Mouse (Mus musculus): ENCODE results near the gene Nol10.
A peak's percentile ranks its signal among the peaks of the same experiment; 100 is the strongest.

The Nol10 gene

DNA sequence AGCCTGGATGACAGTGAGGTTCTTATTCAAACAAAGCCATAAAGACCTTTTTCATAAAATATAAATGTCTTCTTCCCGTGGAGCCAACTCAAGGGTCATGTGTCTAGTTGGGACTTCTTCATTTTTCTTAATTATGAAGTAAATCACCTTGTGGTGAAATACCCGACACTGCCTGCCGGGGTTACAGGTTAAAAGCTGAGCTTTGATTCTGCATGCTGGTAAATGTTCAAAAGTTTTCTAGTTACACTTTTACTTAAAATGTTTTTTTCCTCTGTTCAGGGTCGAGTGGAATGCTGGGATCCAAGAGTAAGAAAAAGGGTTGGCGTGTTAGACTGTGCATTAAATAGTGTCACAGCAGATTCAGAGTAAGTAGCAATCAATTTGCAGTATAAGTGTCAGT lies 14.1 kb downstream of the Nol10 start:
- no peak for DNase-seq (ENCODE audit: low spot score in 2 of 2)

DNA sequence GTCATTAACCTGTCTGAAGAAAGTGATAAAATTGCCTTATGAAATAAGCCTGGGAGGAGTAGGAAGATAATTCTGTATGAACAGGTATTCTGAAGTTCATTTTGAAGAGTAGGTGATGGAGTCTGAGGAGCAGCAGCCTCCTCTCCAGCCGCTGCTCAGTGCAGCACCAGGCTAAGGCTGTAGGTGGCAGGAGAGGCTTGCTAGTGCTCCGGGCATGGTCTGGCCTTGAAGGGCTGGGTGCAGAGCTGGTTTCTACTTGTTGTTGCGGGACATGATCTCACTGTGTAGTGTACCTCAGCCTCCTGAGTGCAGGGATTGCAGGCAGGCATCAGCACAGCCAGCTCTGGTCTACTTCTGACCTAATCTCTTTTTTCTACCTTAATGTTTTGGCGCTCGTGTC lies 18.7 kb downstream of the Nol10 start:
- peak; percentile 41 to 50 for DNase-seq (ENCODE audit: low spot score in 2 of 2)

DNA sequence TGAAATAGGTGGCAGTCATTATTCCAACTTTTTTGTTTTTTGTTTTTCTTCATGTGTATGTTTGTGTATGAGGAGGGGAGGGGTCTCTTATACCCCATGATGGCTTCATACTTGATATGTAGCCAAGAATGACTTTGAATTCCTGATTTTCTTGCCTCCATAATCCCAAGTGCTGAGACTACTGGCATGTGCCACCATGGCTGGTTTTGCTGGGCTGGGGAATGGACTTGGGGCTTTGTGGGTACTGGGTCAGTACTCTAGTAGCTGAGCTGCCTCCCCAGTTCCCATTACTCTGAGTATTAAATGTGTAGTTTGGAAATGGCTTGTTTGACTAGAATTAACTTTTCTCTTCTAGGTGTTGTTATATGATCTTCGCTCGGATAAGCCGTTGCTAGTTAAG lies 20.9 kb downstream of the Nol10 start:
- no peak for DNase-seq (ENCODE audit: low spot score in 2 of 2)

DNA sequence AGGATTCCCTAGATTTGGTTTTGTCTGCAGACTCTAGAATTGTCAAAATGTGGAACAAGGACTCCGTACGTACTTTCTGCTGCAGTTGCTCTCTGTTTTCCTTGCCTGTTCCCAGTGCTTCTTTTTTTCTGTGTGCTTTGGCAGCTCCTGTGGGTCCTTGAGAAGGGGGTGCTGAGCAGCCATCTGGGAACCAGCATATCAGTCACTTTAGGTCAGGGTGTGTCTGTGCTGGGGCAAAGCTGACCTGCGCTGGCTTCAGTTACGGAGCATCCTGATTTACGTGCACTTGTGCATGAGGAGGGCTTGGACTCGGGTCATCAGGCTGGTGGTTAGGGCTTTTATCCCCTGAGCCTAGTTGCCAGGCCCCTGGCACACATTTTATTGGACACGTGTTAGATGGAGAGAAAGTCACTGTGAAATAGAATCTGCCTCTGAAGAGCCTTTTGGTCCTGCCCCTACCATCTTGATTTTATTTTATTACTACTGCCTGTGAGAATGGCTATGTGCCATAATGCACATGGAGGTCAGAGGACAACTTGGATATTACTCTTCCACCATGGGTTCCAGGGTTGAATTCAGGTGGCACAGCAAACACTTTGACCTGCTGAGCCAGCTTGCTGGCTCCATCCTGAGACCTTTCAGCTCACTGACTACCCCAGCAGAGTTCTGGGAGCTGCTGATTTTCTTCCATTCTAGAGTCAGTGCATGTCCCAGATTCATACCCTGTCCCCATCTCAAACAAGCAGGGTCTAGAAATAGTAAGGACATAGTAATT lies 21.5 kb downstream of the Nol10 start:
- no peak for DNase-seq (ENCODE audit: low spot score in 2 of 2)

DNA sequence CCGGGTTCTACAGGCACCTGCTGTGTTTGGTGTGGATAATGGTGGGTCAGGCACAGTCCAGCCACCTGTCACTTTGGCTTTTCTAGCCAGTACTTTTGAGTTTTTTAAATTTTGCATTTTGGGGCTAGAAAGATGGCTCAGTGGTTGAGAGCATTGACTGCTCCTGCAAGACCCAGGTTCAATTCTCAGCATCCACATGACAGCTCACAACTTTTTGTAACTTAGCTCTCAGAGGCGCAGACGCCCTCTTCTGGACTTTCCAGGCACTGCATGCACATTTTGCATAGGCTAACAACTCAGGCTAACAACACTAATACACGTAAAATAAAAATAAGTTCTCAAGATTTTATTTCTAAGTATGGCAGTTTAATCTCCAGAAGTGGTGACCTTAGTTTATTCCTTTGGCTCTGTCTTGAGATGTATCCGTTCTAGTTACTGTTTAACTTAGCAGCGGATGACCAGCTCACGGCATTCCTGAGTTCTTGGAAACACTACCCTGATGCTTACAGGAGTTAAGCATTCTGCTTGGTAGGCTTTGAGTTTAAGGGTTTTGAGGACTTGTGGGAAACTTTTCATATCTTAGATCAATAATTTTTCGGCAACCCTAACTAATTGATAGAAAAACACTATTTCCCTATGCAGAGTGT lies 23.5 kb downstream of the Nol10 start:
- no peak for DNase-seq (ENCODE audit: low spot score in 2 of 2)

DNA sequence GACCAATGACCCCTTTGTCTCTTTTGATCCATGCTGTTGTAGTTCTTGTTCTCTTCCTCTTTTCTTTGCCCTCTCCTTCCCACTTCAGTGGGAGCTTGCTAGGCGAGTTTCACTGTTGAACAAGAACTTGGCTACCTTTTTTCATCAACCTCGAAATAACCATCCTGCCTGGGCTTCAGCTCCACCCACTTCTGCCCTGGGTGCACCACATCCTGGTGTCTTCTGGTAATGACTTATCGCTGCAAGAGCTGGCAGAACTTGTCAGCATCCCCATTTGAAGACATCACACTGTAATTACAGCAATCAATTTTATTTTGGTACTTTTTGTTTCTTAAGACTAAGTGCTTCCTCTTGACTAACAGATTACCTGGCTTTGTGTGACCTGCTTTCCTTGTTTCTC lies 24.4 kb downstream of the Nol10 start:
- no peak for DNase-seq (ENCODE audit: low spot score in 2 of 2)

DNA sequence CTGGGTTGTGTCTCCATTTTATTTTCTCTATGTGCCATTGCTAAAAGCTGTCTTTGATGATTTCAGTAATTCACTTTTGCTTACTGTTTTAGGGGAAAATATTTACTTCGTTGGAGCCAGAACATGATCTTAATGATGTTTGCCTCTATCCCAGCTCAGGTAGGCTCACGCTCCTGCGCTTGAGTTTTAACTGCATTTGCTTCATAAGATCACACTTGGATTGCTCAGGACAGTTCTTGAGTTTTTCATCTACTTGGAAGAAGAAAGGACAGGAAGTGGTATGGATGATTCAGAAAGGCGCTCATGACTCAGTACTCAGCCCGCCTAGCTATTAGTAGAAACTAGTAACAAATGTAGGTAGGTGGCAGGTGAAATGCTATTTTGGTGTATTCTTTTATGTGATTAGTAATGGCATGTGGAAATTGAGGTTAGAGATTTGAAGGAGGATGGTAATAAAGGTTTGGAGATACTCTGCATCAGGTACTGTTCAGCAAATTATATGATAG lies 25.3 kb downstream of the Nol10 start:
- DNase-seq (ENCODE audit: low spot score in 2 of 2), result no peak

DNA sequence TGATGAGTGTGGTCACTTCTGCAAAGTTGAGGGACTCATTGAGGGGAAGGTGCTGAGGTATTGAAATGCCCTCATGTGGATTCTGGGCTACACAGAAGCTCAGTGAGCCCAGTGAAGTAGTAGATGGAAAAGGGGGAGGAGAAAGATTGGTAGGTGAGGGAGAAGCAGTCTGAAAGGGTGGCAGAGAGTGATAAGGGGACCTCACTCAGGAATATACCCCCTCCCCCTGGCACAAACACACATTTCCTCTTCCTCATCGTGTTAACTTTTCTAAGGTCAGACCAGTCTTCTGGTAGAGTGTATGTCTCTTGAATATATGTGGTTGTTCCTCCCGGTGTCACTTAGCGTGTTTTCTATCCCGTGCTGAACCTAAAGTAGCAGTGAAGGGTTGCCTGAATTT lies 27.0 kb downstream of the Nol10 start:
- DNase-seq (ENCODE audit: low spot score in 2 of 2), result no peak

DNA sequence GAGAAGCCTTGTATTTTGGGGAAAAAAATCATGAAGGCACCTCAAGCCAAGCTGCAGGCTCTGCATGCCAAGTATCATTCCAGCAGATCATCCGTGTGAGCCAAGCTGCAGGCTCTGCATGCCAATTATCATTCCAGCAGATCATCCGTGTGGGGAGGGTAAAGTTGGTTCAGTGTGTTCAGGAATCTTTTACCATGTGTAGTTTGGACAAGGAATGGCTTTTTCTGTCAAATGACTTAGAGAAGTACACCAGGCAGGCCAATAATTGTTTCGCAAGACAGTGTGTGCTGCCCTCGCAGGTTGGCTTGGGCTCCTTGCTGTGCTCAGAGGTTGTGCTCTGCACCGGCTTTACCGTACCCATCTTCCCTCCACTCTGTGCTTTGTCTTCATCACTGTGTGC lies 28.3 kb downstream of the Nol10 start:
- DNase-seq (ENCODE audit: low spot score in 2 of 2), result no peak

DNA sequence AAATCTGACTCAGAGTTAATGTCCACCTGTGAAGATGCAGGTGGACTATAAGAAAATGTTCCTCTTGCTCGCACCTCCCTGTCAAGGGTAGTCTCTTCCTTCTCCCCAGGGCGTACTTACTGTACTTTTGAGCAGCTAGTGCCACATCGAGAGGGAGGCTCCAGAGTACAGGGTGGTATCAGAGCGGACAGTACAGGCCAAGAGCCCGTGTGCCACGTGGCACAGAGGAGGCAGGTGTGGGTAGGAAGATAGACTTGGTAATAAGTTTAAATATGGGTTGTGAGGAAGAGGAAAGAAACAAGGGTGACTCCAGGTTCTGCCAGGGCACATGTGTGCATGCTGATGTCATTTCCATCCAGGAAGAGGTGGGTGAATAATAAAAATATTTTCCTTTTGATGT lies 32.7 kb downstream of the Nol10 start:
- DNase-seq (ENCODE audit: low spot score in 2 of 2), result no peak

DNA sequence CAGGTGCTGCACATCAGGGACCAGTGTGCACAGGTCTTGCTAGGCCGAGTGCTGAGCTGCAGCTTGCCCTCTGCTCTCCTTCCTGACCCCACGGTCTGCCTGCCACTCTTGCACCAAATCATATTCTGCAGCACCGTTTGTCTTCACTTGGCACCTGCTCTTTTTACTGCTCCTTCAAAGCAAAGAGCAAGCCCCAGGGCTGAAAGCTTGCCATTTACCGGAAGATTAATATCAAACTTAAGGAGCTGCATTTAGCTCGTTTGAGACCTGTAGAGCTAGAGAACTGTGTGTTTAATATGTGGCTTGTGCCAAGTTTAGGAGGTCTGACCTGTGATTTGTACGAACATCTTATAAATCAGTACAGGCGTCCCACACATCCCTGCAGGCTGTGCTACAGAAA lies 34.5 kb downstream of the Nol10 start:
- DNase-seq (ENCODE audit: low spot score in 2 of 2), result no peak

DNA sequence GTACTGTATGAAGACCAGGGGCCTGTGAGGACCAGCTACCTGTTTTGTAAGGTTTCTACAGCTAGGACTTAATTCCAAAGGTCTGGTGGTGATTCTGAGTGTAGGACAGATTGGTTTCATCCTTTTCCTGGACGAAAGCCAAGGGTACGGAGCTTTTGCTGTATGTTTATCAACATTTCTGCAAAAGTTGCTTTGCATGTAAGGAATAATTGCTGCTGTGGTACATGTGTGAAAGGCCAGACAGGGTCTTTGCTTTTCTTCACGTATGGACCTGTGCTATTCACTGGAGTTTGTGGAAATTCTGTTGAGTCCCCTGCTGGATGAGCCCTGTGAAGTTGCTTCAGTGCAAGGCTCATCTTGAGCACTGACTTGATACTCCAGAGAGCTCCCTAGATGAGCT lies 38.6 kb downstream of the Nol10 start:
- no peak for DNase-seq (ENCODE audit: low spot score in 2 of 2)

DNA sequence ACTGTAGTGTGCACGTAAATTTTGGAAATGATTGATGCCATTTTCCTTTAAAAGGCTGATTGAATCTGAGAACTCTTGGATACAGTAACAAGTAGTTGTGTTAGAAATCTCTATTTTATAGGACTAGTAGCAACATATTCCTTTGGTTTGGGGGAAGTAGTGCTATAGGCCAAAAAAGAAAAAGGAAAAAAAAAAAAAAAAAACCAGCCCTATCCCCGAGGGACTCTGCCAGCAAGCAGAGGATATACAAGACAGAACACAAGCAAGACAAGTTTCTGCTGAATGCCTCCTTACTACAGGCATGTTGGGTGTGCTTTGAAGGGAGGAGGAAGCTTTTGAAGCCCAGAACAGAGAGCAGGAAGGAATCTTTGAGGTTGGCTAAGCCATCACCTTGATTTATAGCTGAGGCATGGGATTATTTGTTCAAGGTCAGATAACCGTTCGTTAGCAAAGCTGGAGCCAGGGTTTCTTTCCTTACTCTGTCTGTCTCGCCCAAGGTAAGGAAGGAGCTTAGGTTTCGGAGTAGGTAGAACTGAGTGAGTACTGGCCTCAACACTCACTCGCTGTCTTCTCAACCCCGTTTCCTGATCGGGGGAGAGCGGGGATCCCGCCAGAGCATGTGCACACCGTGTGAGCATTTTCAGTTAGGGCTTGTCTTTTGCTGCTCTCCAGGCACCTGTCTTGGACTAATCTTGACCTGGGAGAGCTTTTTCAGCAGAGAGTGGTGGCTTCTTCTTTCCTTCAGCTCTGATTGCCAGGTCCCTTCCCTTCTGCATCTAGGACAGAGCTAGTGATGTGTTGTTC lies 39.3 kb downstream of the Nol10 start:
- no peak for DNase-seq (ENCODE audit: low spot score in 2 of 2)

DNA sequence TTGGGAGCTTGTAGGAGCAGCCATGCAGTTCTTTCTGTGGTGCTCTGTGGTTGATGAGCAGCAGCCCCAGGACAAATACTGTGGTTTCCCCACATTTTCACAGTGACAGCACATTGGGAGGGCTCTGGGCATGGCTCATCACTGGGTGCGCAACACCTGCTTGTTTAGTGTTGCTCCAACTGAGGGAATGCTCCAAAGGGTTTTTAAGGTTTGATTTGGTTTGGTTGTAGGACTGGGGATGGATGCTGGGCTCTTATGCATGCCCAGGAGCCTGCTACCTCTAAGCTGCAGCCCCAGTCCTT lies 39.8 kb downstream of the Nol10 start:
- DNase-seq (ENCODE audit: low spot score in 2 of 2), result no peak

DNA sequence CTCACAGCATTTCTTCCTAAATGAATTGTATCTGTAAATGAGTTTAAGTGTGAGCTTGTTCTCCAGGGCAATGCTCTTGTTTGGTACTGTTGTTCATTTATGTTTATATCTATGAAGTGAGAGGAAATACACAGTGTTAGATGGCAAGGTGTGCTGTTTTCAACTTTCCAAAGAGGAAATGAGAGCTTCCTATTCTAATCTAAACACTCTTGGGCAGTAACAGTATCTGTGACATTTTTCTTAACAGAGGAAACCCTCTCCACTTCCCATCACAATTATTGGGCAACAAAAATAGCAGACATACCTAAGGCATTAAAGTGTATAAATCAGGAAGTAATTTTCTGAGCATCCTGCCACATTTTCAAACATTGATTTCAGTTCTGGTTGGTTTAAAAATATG lies 41.8 kb downstream of the Nol10 start:
- no peak for DNase-seq (ENCODE audit: low spot score in 2 of 2)

DNA sequence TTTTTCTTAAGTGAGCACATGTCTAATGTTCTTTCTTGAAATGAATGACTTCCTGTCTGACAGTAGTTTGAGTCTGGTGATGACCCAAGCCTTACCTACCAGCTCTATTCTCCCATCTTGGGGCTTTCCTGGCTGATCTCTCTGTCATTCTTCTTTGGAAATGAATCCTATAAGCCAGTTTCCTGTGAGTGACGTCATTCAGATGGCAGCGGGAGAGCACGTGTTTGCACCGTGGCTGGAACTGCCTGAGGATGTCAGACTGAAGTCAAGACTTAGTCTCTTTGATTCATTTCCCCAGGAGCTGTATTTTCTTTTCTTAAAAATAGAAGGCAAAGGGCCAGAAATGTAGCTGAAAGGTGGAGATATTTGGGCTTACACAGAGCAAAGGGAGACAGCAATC lies 42.3 kb downstream of the Nol10 start:
- no peak for DNase-seq (ENCODE audit: low spot score in 2 of 2)

DNA sequence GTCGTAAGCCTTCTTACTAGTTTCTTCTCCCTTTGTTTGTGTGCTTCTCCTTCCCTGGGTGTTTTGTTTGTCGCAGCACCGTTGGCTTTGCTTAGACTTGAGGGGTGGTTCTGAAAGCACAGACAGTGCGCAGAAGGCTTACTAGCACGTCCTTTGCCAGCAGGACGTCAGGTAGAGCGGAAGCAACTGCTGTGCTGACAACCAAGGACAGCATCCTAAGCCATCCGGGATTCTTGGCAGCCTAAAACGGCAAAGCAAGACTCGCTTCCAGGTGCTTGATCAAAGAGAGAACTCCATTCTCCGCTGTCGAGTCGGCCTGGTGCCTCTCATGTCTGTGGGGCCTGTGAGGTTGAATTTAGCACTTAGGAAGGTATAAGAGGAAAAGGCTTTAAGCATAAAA lies 44.9 kb downstream of the Nol10 start:
- DNase-seq (ENCODE audit: low spot score in 2 of 2), result no peak

DNA sequence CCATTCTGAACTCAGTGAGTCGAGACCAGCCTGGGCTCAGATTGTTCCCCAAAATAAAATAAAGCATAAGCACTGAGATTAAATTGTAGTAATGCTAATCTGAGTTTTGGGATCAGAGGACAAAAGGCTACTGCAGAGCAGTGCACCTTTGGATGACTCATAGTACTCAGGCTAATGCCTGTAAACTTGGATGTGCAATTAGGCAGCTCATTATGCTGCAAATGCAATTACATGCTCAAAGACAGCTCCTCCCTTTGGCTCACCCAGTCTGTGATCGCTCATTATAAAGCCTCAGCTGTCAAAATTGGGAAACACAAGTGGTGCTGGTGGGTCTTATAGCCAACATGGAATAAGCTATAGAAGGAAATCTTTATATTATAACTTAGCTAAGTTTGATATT lies 48.9 kb downstream of the Nol10 start:
- no peak for DNase-seq (ENCODE audit: low spot score in 2 of 2)

DNA sequence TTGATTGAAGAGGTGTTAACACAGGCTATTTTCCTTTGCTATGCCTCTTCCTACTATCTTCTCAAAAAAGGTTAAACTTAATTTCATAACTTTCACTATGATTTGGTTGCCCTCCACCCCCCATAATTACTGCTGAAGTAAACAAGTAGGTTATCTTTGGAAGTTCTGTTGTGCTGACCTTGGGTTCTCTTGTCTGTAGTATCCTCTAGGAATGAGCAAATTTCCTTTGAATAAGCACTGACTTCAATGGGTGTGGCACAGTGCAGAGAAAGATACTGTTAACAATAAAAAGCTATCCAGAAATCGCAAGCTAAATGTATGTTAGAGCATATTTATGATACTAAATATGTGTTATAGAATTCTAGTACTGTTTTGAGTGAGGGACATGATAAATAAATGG lies 53.2 kb downstream of the Nol10 start:
- no peak for DNase-seq (ENCODE audit: low spot score in 2 of 2)

DNA sequence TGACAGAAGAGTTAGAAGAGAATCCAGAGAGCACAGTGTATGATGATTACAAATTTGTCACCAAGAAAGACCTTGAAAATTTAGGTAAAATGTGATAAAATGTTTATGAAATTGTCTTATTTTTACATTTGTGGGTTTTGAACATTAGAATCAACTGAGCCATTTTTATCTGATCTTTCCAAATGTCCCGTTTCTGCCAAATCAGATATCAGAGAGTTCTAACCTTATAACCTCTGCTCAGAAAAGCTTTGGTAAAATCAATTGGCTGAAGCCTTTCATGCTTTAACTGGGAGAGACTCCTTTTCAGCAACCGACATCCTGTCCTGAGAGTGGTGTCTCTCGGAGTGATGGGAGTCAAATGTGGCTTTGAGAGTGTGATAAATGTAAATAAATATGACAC lies 53.9 kb downstream of the Nol10 start:
- no peak for DNase-seq (ENCODE audit: low spot score in 2 of 2)

DNA sequence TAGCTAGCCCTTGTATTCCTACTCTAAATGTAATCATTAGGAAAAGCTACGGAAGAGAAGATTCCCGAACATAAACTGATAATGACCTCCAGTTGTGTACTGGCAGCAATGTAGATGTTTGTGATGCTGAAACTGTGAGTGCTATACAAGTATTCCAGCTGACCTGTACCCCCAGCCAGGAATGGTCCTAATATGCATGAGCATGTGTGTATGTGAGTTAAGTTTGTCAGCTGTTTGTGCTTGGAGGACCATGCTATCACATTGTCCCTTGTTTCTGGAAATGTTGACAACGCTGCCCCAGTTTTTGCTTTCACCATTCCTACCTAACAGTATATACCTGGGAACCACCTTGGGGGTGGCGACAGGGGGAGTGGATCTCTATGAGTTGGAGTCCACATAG lies 55.7 kb downstream of the Nol10 start:
- DNase-seq (ENCODE audit: low spot score in 2 of 2), result no peak

DNA sequence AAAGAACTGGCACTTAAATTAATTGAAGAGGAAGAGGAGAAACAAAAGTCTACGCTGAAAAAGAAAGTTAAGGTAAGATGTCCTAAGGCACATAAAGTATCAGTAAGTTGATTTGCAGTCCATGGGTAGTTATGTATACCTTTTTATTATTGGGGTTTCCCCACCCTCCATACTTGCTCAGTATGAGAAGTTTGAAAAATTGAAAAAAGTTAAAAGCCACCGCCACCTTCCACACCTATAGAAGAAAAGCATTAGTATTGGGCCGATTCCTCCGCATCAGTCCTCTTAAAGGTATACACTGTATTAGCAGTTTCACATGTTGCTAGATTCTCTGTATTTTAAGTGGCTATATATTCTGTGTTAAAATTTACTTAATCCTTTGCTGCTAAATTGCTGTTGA lies 58.6 kb downstream of the Nol10 start:
- no peak for DNase-seq (ENCODE audit: low spot score in 2 of 2)

DNA sequence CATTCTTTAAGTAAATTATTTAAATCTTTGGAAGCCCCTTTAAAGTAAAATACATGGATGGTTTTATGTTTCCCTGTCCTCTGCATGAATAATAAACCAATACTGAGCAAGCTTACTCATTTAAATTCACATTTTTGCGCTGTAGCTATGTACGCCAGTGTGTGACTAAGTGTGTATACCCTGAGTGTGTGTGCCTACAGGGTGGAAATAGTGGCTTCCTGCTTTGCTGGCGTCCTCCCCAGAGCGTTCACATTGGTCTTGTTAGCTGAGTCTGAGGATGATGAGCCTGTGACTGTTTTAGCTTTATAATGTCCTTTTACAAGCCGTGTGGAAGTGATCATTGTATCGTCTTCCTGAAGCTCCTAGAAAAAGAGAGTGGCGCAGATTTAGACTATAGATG lies 60.1 kb downstream of the Nol10 start:
- no peak for DNase-seq (ENCODE audit: low spot score in 2 of 2)
